Mouse (Mus musculus): Measurements from ENCODE around the gene Csrp2.

Csrp2 gene

GRCm38 (mm10) chr10:110971044-110971443 is 51.5 kb downstream of the Csrp2 start:
- DNase-seq (ENCODE audit: low read depth, low spot score) = no peak

DNA sequence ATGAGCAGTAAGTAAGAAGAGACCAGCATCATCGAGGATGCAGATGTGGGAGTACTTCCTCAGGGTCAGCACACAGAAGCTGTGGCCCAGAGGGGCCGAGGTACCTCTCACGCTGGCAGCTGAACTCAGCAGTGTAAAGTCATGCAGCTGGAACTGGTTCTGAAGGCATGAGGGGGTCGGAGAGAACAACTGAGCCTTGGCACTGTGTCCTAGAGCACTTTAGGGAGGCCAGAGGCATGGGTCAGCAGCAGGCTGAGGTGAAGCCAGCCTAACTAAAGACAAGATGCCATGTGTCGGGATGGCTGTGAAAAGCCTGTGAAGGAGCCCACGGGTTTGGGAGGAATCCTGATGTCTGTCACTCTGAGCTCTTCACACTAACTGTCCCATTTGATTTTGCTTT is 51.9 kb downstream of the Csrp2 start:
- DNase-seq (ENCODE audit: low read depth, low spot score) = no peak

- DNase-seq (ENCODE audit: low read depth, low spot score) = no peak
Measured at GRCm38 (mm10) chr10:110971998-110972397, 52.4 kb downstream of the Csrp2 start.

DNA sequence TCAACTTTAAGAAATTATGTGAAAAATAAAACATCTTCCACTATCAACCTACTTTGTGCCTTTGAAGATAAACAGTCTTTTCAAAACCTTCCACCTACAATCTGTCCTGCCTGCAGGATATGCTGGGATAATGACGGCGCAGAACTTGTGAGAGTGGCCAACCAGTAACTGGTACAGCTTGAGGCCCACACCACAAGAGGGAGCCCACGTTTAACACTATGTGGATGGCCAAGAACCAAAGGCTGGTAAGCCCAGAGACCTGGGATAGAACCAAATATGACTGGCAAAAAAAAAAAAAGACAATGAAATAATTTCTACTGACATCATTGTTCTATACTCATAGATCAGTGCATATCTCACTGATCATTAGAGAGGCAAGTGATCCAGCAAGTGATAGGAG is 54.9 kb downstream of the Csrp2 start:
- DNase-seq (ENCODE audit: low read depth, low spot score) = peak; percentile 52

DNA sequence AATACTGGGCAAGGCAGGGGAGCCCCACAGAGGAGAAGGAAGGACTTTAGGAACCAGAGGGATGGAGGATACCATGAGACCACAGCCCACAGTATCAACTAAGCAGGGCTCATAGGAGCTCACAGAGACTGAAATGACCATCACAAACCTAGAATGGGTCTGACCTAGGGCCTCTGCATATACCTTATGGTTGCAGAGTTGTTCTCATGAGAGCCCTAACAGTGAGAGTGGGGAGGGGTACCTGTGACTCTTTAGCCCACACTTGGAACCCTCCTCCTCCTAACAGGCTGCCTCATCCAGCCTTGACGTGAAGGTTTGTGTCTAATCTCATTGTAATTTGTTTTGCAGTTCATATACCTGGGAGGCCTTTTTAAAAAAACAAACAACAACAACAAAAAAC is 55.3 kb downstream of the Csrp2 start:
- DNase-seq (ENCODE audit: low read depth, low spot score) = no peak

DNA sequence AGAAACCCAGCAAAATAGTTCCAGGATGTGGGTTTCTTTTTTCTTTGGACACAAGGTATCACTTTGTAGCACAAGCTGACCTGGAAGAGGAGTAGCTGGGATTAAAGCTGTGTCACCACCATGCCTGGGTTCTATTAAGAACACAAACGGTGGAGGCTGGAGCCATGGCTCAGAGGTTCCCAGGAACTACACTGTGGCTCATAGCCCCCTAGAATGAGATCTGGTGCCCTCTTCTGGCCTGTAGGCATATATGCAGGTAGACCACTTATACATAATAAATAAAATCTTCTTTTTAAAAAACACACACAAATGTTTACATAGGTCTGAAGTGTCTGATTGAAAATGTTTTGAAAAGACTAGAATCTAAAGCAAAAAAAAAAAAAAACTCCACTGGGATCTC is 56.5 kb downstream of the Csrp2 start:
- DNase-seq (ENCODE audit: low read depth, low spot score) = peak; percentile 69

- peak; percentile 56 for DNase-seq (ENCODE audit: low read depth, low spot score)
Measured at GRCm38 (mm10) chr10:110977379-110977778, 57.8 kb downstream of the Csrp2 start.

GRCm38 (mm10) chr10:110979431-110979830 is 59.8 kb downstream of the Csrp2 start:
- DNase-seq (ENCODE audit: low read depth, low spot score) = no peak

DNA sequence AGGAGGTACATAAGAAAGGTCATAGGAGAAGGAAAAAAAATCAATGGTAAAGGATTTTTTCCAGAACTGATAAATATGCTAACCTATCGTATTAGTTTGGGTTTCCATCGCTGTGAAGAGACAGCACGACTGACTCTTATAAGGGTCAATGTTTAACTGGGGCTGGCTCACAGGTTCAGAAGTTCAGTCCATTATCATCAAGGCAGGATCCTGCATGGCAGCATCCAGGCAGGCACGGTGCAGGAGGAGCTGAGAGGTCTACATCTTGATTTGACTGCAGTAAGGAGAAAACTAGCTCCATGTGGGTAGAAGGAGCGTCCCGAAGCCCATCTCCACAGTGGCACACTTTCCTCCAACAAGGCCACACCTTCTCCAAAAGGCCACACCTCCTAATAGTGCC is 60.9 kb downstream of the Csrp2 start:
- DNase-seq (ENCODE audit: low read depth, low spot score) = no peak

DNA sequence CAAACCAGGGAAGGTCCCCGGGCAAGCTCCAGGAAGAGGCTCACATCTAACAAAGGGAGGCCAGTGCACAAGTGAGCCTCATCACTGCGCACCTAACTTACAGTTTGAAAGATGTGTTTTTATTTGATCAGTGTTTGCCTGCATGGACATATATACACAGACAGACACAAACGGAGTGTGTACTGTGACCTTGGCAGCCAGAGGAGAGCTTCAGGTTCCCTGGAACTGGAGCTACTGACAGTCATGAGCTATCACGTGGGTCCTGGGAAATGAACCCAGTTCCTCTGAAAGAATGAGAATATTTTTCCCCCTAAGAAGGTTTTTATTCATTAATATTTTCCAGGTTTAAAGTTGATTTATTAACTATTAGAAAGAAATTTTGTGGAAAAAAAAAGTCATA is 63.2 kb downstream of the Csrp2 start:
- DNase-seq (ENCODE audit: low read depth, low spot score) = no peak

GRCm38 (mm10) chr10:110986682-110987081 is 67.1 kb downstream of the Csrp2 start:
- no peak for DNase-seq (ENCODE audit: low read depth, low spot score)

All from ES-CJ7 (cell line).